Mouse (Mus musculus) layer of hippocampus, adult 8-10 months (tissue): ENCODE measurements around the gene Cx3cr1. TPM values are rescaled to one million over a fixed set of nuclear protein-coding genes. Genes with fewer than 3 reads are reported as not detected.

Experiments
- DNase-seq, 2 experiments: peaks; one replicate each; pipeline ENCODE4 v3.0.0; 2022; ENCODE audit warnings: low spot score in 2 of 2
- total RNA-seq, 4 experiments: library from RNA; stranded (reverse); gene quantifications; 2 replicates each; pipeline ENCODE4 v1.2.4; 2022

The Cx3cr1 gene
- total RNA-seq, 4 experiments from 2014 or later = 28.2 to 108 (median 66.4) TPM

GRCm38 (mm10) chr9:120082691-120083090, 13.0 kb upstream of the Cx3cr1 start:
- no peak for DNase-seq

GRCm38 (mm10) chr9:120081967-120082366, 12.3 kb upstream of the Cx3cr1 start:
- DNase-seq = peak; percentile 45 to 55

GRCm38 (mm10) chr9:120081247-120081646, 11.6 kb upstream of the Cx3cr1 start:
- no peak for DNase-seq

GRCm38 (mm10) chr9:120080546-120081108, 10.9 kb upstream of the Cx3cr1 start:
- peak in 1 of 2 experiments; percentile 48 for DNase-seq

- no peak for DNase-seq
These were observed 10.2 kb upstream of the Cx3cr1 start for GRCm38 (mm10) chr9:120079901-120080300.

- no peak for DNase-seq
These were observed 8.6 kb upstream of the Cx3cr1 start for GRCm38 (mm10) chr9:120078241-120078640.

- DNase-seq = no peak
These were observed 4.8 kb upstream of the Cx3cr1 start for GRCm38 (mm10) chr9:120074516-120074915.

- peak; percentile 47 to 86 for DNase-seq
These were observed 3.5 kb upstream of the Cx3cr1 start for GRCm38 (mm10) chr9:120073169-120073568.

GRCm38 (mm10) chr9:120071251-120071650, 1.6 kb upstream of the Cx3cr1 start:
- no peak for DNase-seq

GRCm38 (mm10) chr9:120068047-120068446, 1.6 kb downstream of the Cx3cr1 start:
- DNase-seq = no peak

GRCm38 (mm10) chr9:120067609-120068008, 2.1 kb downstream of the Cx3cr1 start:
- DNase-seq = no peak

- no peak for DNase-seq
These were observed 5.4 kb downstream of the Cx3cr1 start for GRCm38 (mm10) chr9:120064317-120064716.

GRCm38 (mm10) chr9:120058730-120059129, 10.9 kb downstream of the Cx3cr1 start:
- no peak for DNase-seq

- no peak for DNase-seq
These were observed 13.5 kb downstream of the Cx3cr1 start for GRCm38 (mm10) chr9:120056201-120056600.

- peak in 1 of 2 experiments; percentile 21 for DNase-seq
These were observed 15.0 kb downstream of the Cx3cr1 start for GRCm38 (mm10) chr9:120054545-120055277.

- DNase-seq = no peak
These were observed 20.3 kb downstream of the Cx3cr1 start for GRCm38 (mm10) chr9:120049407-120049806.

- no peak for DNase-seq
These were observed 21.2 kb downstream of the Cx3cr1 start for GRCm38 (mm10) chr9:120048495-120048894.

- no peak for DNase-seq
These were observed 26.6 kb downstream of the Cx3cr1 start for GRCm38 (mm10) chr9:120043115-120043514.

GRCm38 (mm10) chr9:120037414-120037813, 32.3 kb downstream of the Cx3cr1 start:
- no peak for DNase-seq

GRCm38 (mm10) chr9:120034375-120034774, 35.3 kb downstream of the Cx3cr1 start:
- no peak for DNase-seq

GRCm38 (mm10) chr9:120032710-120033109, 37.0 kb downstream of the Cx3cr1 start:
- no peak for DNase-seq

- no peak for DNase-seq
These were observed 39.3 kb downstream of the Cx3cr1 start for GRCm38 (mm10) chr9:120030421-120030820.

- DNase-seq = no peak
These were observed 39.8 kb downstream of the Cx3cr1 start for GRCm38 (mm10) chr9:120029880-120030279.
